Mouse (Mus musculus): ENCODE measurements around the gene Cpz. TPM values are rescaled to one million over a fixed set of nuclear protein-coding genes. Genes with fewer than 3 reads are reported as not detected.
A peak's percentile ranks its signal among the peaks of the same experiment; 100 is the strongest.

Cpz gene
- polyA plus RNA-seq (2017; shearing (Covaris generic)), result not detected

GRCm38 (mm10) chr5:35525469-35526123 is at the start of gene Cpz:
Gene Cpz (minus strand): TSS chr5:35525698.
- ATAC-seq, result no peak

DNA sequence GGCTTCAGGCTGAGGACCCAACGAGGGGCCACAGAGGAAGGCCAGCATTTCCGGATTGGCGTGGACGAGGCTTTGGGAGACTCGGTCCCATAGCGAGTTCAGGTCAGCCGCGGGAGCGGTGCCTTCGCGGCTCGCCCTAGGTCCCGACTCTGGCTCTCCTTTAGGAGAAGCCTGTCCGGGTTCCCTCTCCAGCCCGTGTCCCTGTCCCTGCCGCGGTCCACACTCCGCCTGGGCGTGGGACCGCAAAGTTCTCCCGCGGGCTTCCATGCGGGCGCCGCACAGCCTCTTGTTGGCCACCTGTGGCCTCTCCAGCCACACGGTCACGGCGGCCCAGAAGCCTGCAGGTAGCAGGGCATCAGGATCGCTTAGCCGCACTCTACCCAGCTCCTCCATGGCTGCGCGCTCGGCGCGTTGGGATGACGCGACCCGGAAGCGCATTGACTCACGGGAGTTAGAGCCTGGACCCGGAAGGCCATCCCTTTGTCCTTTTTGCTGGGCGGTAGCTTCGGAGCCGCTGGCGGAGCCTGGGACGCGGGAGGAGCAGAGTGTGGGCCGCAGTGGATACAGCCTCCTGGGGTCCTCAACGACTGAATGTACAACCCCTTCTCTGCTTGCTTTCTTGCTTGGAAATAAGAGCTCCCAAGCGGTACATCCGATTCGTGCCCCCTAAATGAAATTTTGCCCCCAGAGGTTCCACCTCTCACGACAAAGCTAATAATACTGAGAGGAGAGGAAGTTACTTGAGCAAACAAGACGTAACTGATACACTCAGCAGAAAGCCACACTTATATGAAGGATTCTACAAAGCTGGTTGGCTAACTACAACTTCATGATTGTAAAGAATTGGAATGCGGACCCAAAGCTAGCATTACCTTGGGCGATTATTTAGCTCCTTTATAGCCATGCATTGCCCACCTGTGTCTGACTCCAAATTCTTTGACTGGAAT is 49.4 kb upstream of the Cpz start, which contains the start of gene Trmt44:
TSS of gene Trmt44 (minus strand) at position 418 of the 947 bp plus-strand sequence.
- peak; percentile 99 for ATAC-seq

DNA sequence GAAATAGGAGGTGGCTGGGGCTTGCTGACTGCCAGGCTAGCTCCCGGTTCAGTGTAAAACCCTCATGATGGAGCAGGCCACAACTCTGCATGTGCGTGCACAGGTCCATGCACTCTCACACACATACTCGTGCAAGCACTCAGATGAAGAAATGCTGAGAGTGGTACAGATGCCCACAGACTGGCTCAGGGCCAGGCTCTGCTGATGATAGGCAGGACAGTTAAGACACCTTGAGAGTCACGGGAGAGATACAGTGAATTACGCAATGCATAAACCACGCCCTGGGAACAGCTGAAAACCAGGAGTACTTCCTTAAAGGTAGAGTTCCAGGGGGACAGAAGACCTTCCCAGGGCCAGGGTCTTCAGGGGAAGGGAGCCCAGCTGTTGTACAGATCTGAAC is 46.0 kb upstream of the Cpz start:
- ATAC-seq, result no peak

DNA sequence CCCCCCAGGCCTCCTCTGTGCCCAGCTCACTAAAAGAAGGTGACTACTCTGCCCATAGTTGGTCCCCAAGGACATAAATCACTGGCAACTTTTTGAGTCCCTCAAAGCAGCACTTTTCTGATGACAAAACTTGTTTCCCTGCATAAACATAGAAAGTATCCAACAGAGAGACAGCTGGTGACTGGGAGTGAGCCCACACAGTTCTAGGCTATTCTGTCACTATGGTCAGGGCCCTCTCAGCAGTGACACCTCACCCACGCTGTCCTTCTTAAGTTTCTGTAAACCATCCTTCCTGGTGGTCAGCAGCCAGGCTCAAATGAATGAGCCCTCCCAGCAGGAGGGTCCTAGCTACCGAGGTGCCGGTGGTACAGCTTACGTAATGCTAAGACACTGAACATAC is 41.1 kb upstream of the Cpz start:
- ATAC-seq, result no peak

DNA sequence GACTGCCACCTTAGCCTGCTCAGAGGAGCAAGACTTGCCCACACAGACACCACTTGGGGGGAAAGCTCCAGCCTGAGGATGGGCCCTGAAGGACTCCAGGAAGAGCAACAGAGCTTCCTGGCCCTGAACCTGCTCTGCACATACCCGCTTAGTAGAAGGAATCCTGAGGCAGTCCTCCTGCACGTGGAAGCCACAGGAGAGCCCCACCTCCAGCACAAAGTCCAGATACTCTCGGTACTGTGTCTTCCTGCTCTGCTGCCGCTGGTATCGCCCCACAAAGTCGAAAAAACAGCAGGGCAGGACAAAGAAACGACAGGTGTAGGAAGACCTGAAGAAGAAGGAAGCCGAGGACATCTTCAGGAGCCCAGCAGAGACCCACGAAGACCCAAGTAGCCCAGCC is 39.7 kb upstream of the Cpz start:
- no peak for ATAC-seq

GRCm38 (mm10) chr5:35563449-35563848 is 38.0 kb upstream of the Cpz start:
- ATAC-seq, result peak; percentile 56

GRCm38 (mm10) chr5:35562616-35563015 is 37.1 kb upstream of the Cpz start:
- no peak for ATAC-seq

- ATAC-seq, result no peak
Measured at GRCm38 (mm10) chr5:35559447-35559846, 33.9 kb upstream of the Cpz start.

DNA sequence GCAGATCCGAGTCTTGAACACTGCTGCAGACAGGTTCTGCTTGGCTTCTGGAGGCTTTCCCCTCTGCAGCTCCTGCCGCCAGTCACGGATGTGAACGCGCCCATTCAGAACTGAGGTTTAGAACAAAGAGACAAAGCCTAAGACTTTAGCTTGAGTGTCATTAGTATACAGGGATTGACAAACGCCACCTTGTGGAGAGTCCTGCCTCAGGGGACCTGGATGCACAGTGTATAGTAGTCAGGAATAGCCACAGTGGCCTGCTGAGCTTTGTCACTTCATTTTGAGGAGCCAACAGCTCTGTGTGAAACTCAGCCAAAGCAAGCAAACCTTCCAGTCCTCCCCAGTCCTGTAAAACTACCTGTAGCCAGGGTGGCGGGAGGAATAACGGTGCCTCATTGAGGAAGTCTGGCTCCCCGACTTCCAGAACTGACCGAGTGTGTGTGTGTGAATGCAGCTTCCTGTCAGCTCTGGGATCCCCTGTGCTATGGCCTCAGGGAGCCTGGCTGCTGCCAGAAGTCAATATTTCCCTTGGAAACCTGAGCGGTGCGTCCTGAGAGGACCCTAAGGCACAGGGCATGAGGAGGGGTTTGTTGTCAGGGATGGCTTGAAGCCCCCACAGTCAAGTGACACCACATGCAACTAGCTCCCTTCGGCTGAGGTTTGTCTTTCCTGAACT is 32.6 kb upstream of the Cpz start:
- ATAC-seq, result no peak

- no peak for ATAC-seq
Measured at GRCm38 (mm10) chr5:35556393-35556792, 30.9 kb upstream of the Cpz start.

DNA sequence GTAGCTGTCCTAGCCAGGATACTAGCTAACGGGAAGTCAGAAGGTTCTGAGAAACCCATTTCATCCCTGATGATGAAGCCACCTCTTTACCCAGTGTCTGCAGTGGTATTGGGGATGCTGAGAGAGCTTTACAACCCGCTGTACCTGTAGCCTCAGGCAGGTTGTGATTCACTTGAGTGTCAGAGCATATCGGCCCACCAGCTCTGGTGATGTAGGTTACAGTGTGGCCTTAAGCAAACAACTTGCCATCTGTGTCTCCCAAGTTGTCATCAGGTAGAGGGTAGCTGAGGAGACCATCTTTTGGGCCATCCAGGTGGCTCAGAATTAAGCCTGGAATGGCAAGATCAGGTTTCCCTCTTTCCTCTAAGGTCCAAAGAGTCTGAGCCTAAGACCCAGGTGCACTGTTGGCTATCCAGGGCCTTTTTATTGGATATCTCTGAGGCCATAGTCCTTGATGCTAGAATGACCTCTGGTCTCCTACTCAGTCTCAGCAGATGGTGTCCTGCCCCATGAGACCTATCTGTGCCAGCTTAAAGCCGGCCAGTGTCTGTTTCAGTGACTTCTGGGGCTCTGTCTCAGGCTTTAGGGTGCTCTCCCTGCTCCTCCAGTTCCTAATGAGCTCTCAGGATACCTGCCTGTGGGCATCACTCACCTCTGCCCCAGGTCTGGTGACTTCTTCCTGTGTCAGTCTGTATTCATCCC is 27.5 kb upstream of the Cpz start:
- ATAC-seq, result no peak

GRCm38 (mm10) chr5:35551855-35552837 is 26.6 kb upstream of the Cpz start:
- no peak for ATAC-seq

- no peak for ATAC-seq
Measured at GRCm38 (mm10) chr5:35546127-35546526, 20.6 kb upstream of the Cpz start.

GRCm38 (mm10) chr5:35541059-35541790 is 15.7 kb upstream of the Cpz start:
- no peak for ATAC-seq

GRCm38 (mm10) chr5:35540555-35540954 is 15.1 kb upstream of the Cpz start:
- no peak for ATAC-seq

DNA sequence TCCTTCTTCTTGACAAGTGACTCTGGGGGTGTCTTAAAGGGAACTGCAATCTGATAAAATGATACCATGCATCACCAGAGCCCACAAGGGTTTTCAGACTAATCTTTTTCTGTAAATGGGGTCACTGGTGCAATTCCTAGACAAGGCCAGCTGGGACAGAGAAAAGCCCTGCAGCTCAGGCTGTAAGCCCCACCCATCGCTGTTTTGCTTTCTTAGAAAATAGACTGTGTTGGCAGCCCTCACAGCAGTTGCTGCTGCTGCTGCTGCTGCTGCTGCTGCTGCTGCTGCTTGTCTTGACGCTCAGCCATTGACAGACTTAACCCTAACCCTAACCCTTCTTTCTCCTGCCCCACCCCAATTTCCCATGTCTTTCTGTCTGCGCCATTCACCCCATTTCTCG is 14.1 kb upstream of the Cpz start:
- ATAC-seq, result no peak

GRCm38 (mm10) chr5:35538022-35538421 is 12.5 kb upstream of the Cpz start:
- ATAC-seq, result no peak

GRCm38 (mm10) chr5:35537474-35537873 is 12.0 kb upstream of the Cpz start:
- no peak for ATAC-seq

DNA sequence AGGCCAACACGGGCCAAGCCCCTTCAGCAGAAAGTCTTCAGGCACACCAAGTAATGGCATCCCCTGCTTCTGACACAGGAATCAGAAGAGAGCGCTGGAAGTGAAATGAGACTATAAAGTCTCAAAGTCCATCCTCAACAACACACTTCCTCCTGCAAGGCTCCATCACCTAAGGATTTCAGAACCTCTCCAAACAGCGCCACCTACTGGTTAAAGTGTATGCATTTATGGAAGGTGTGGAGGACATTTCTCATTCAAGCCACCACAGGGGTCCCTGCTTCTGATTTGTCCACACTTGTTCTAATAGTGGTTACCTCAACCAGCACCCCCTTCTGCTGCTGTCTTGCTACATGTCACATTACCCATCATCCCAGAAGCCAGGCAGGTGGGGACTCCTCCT is 10.8 kb upstream of the Cpz start:
- ATAC-seq, result no peak

DNA sequence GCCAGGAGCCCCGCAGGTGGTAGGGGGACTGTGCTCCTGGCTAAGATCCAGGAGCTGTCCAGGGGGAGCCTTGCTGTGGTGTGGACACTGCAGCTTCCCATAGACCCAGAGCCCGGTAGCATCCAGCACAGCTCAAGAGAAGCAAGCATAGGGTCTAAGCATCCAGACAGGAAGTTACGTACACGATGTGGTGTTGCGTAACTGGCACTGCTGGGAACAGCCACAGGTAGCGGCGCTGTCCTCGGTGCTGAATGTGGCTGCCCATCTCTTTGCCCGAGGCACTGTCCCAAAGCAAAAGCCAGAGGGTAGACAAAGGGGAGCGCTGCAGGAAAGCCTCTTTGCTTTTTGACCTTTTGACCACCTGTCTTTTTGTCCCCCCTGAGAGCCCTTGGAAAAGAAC is 6.1 kb upstream of the Cpz start:
- ATAC-seq, result no peak

GRCm38 (mm10) chr5:35530442-35530841 is 4.9 kb upstream of the Cpz start:
- no peak for ATAC-seq
